Mouse (Mus musculus): ENCODE data around the gene Gpd2. TPM values are rescaled to one million over a fixed set of nuclear protein-coding genes. Genes with fewer than 3 reads are reported as not detected.

Gpd2 gene
- polyA plus RNA-seq, 1 experiment = 11.1 TPM

- Histone ChIP-seq H3K4me3 (no peak overlapping the region), H3ac (ENCODE audit: control insufficient read depth, insufficient read length) (no peak overlapping the region), H3K79me2 (ENCODE audit: control insufficient read depth, insufficient read depth) (no peaks in the 10 kb centered on the region), H3K36me3 (ENCODE audit: control insufficient read depth, insufficient read depth) (no peaks in the 10 kb centered on the region), H3K4me2 (ENCODE audit: low read depth) (no peak overlapping the region), H3K27me3 (ENCODE audit: control insufficient read depth, insufficient read depth, insufficient read length) (no peaks in the 10 kb centered on the region)
- no peak for TF ChIP-seq CEBPB (IDR thresholded peaks at IDR 0.05; ENCODE audit: insufficient read depth, poor library complexity, severe bottlenecking)
- TF ChIP-seq SRF (IDR thresholded peaks at IDR 0.05; ENCODE audit: control insufficient read depth, insufficient read length, low read depth) = no peak
- no peak for TF ChIP-seq E2F4 (IDR thresholded peaks at IDR 0.05; ENCODE audit: insufficient read depth)
- TF ChIP-seq MAX (IDR thresholded peaks at IDR 0.05; ENCODE audit: low read depth) = no peak
- TF ChIP-seq MYOD1 (IDR thresholded peaks at IDR 0.05; ENCODE audit: control insufficient read depth in 1 of 3, insufficient read length in 2 of 3, low read depth in 2 of 3) = no peak
- TF ChIP-seq POLR2A (IDR thresholded peaks at IDR 0.05; ENCODE audit: insufficient read length, low read depth) = no peak
- no peak for TF ChIP-seq REST (IDR thresholded peaks at IDR 0.05; ENCODE audit: insufficient read depth, insufficient read length)
- TF ChIP-seq MYOG (IDR thresholded peaks at IDR 0.05; ENCODE audit: control insufficient read depth in 1 of 3, insufficient read depth in 1 of 3, insufficient read length in 2 of 3, low read depth in 2 of 3) = no peak
- no peak for TF ChIP-seq TCF3 (IDR thresholded peaks at IDR 0.05; ENCODE audit: insufficient read length, low read depth)
- TF ChIP-seq POLR2AphosphoS2 (IDR thresholded peaks at IDR 0.05; ENCODE audit: insufficient read length, low read depth) = no peak
- no peak for TF ChIP-seq TCF12 (IDR thresholded peaks at IDR 0.05; ENCODE audit: insufficient read depth, poor library complexity, severe bottlenecking)
- TF ChIP-seq USF1 (IDR thresholded peaks at IDR 0.05; ENCODE audit: low read depth) = no peak
Observed at GRCm38 (mm10) chr2:57414550-57415160, 177.2 kb downstream of the Gpd2 start.

GRCm38 (mm10) chr2:57416711-57417110, 179.3 kb downstream of the Gpd2 start:
- Histone ChIP-seq H3K27me3 (ENCODE audit: control insufficient read depth, insufficient read depth, insufficient read length) (no peaks in the 10 kb centered on the region), H3K79me2 (ENCODE audit: control insufficient read depth, insufficient read depth) (no peaks in the 10 kb centered on the region), H3K4me2 (ENCODE audit: low read depth) (no peak overlapping the region), H3K4me3 (no peak overlapping the region), H3K36me3 (ENCODE audit: control insufficient read depth, insufficient read depth) (no peaks in the 10 kb centered on the region), H3ac (ENCODE audit: control insufficient read depth, insufficient read length) (no peak overlapping the region)
- TF ChIP-seq MAX (IDR thresholded peaks at IDR 0.05; ENCODE audit: low read depth) = no peak
- no peak for TF ChIP-seq USF1 (IDR thresholded peaks at IDR 0.05; ENCODE audit: low read depth)
- no peak for TF ChIP-seq SRF (IDR thresholded peaks at IDR 0.05; ENCODE audit: control insufficient read depth, insufficient read length, low read depth)
- no peak for TF ChIP-seq TCF3 (IDR thresholded peaks at IDR 0.05; ENCODE audit: insufficient read length, low read depth)

Other genes starting within 250 kb of the Gpd2 start
- gene Nr4a2, start 113.6 kb upstream of the Gpd2 start, polyA plus RNA-seq (2012; fragmentation: generic; extraction: Trizol) = 1.5 TPM